Mouse (Mus musculus): ENCODE data around the gene Naa80.
"Not testable (repeated sequence)": the region's sequence is repeated elsewhere in the genome, so short reads cannot be mapped to it uniquely, and the experiment has no call there.

Gene Naa80

GRCm38 (mm10) chr9:107573774-107574173 is 4.9 kb upstream of the Naa80 start:
- not testable (repeated sequence) for DNase-seq (ENCODE audit: low read depth, low spot score)

GRCm38 (mm10) chr9:107575579-107576356 is 2.9 kb upstream of the Naa80 start:
- no peak for DNase-seq (ENCODE audit: low read depth, low spot score)

- no peak for DNase-seq (ENCODE audit: low read depth, low spot score)
Measured at GRCm38 (mm10) chr9:107576357-107577107, 2.2 kb upstream of the Naa80 start, which contains the start of gene Hyal1. Gene Hyal1, plus strand, starts transcription at chr9:107576927.

GRCm38 (mm10) chr9:107577871-107578270 is 816 bp upstream of the Naa80 start:
- no peak for DNase-seq (ENCODE audit: low read depth, low spot score)

GRCm38 (mm10) chr9:107579023-107579900 is 575 bp downstream of the Naa80 start:
- DNase-seq (ENCODE audit: low read depth, low spot score) = no peak

GRCm38 (mm10) chr9:107580501-107581317 is 2.0 kb downstream of the Naa80 start, which contains the start of gene Hyal3:
Gene Hyal3, plus strand, starts transcription at chr9:107580818.
- DNase-seq (ENCODE audit: low read depth, low spot score) = peak; percentile 92

GRCm38 (mm10) chr9:107581584-107581983 is 2.9 kb downstream of the Naa80 start:
- DNase-seq (ENCODE audit: low read depth, low spot score) = no peak

GRCm38 (mm10) chr9:107582509-107583062 is 3.9 kb downstream of the Naa80 start:
- no peak for DNase-seq (ENCODE audit: low read depth, low spot score)

GRCm38 (mm10) chr9:107583174-107583573 is 4.5 kb downstream of the Naa80 start:
- no peak for DNase-seq (ENCODE audit: low read depth, low spot score)

- no peak for DNase-seq (ENCODE audit: low read depth, low spot score)
Measured at GRCm38 (mm10) chr9:107586504-107586903, 7.8 kb downstream of the Naa80 start.

GRCm38 (mm10) chr9:107586974-107587832 is 8.5 kb downstream of the Naa80 start, which contains the start of gene Ifrd2:
Gene Ifrd2, plus strand, starts transcription at chr9:107587642.
- DNase-seq (ENCODE audit: low read depth, low spot score) = peak; percentile 99

GRCm38 (mm10) chr9:107587833-107588639 is 9.3 kb downstream of the Naa80 start:
- DNase-seq (ENCODE audit: low read depth, low spot score) = no peak

GRCm38 (mm10) chr9:107590058-107590772 is 11.5 kb downstream of the Naa80 start:
- no peak for DNase-seq (ENCODE audit: low read depth, low spot score)

- no peak for DNase-seq (ENCODE audit: low read depth, low spot score)
Measured at GRCm38 (mm10) chr9:107590773-107591060, 12.0 kb downstream of the Naa80 start.

GRCm38 (mm10) chr9:107593101-107593976 is 14.7 kb downstream of the Naa80 start:
- DNase-seq (ENCODE audit: low read depth, low spot score) = no peak

GRCm38 (mm10) chr9:107594281-107595062 is 15.8 kb downstream of the Naa80 start:
- no peak for DNase-seq (ENCODE audit: low read depth, low spot score)
